Mouse (Mus musculus) ES-Bruce4 (cell line): Measurements from ENCODE around the gene Fer. TPM values are rescaled to one million over a fixed set of nuclear protein-coding genes. Genes with fewer than 3 reads are reported as not detected.

Experiments
- H3K27ac ChIP-seq: 2 replicates; pipeline ENCODE4 v1.5.1; 2012; ENCODE audit warnings: low read length, inconsistent platforms; ENCODE audit not compliant: insufficient read depth
- H3K27me3 ChIP-seq: 2 replicates; pipeline ENCODE4 v1.6.1; 2012; ENCODE audit warnings: mild to moderate bottlenecking, low read length, inconsistent platforms; ENCODE audit not compliant: control insufficient read depth, poor library complexity, insufficient read depth, severe bottlenecking
- H3K36me3 ChIP-seq: 2 replicates; pipeline ENCODE4 v1.6.1; 2012; ENCODE audit warnings: inconsistent platforms, mild to moderate bottlenecking, low read length, moderate library complexity; ENCODE audit not compliant: control insufficient read depth, poor library complexity, insufficient read depth, severe bottlenecking
- H3K4me1 ChIP-seq: one replicate; pipeline ENCODE4 v1.8.1; 2011; ENCODE audit warnings: low read length; ENCODE audit not compliant: control insufficient read depth, insufficient read depth
- H3K4me3 ChIP-seq: 2 replicates; pipeline ENCODE4 v1.5.1; 2011; ENCODE audit warnings: low read depth, mild to moderate bottlenecking, low read length
- H3K9ac ChIP-seq: 2 replicates; pipeline ENCODE4 v1.6.1; 2012; ENCODE audit warnings: low read depth, mild to moderate bottlenecking, inconsistent platforms; ENCODE audit not compliant: poor library complexity, severe bottlenecking
- H3K9me3 ChIP-seq: replicated peaks from 2 replicates; pipeline ENCODE4 v1.6.1; 2012; ENCODE audit warnings: mild to moderate bottlenecking, low read length, inconsistent platforms; ENCODE audit not compliant: control insufficient read depth, poor library complexity, insufficient read depth, severe bottlenecking
- CTCF ChIP-seq: IDR thresholded peaks from one replicate; pipeline ENCODE4 v1.8.1; 2011; ENCODE audit warnings: low read depth, low read length
- EP300 ChIP-seq: IDR thresholded peaks from 2 replicates; pipeline ENCODE4 v1.6.1; 2011; ENCODE audit warnings: low read depth, low read length; ENCODE audit not compliant: insufficient read depth
- POLR2A ChIP-seq: IDR thresholded peaks from one replicate; pipeline ENCODE4 v1.8.1; 2011; ENCODE audit warnings: low read length; ENCODE audit not compliant: insufficient read depth
- polyA plus RNA-seq: library from polyadenylated mRNA; stranded (reverse); fragments of >200 nt; gene quantifications from 2 replicates; pipeline ENCODE4 v1.2.4, GENCODE M21; 2011; ENCODE audit warnings: low read depth; ENCODE audit not compliant: missing spikeins, insufficient read depth, insufficient read length

The Fer gene
- polyA plus RNA-seq, 1 experiment, result 28.9 TPM

- H3K9ac ChIP-seq, result no peak overlapping the region
- no peak overlapping the region for H3K27ac ChIP-seq
- no peaks in the 10 kb centered on the region for H3K36me3 ChIP-seq
- TF ChIP-seq POLR2A (no peak), CTCF (no peak), EP300 (no peak)
- no peaks in the 10 kb centered on the region for H3K27me3 ChIP-seq
- no peaks in the 10 kb centered on the region for H3K4me1 ChIP-seq
- H3K4me3 ChIP-seq, result no peak overlapping the region
- H3K9me3 ChIP-seq, result no peaks in the 10 kb centered on the region
Measured at GRCm38 (mm10) chr17:64170019-64170418, 307.2 kb downstream of the Fer start.

GRCm38 (mm10) chr17:64172474-64172873, 309.6 kb downstream of the Fer start:
- no peaks in the 10 kb centered on the region for H3K4me1 ChIP-seq
- no peak overlapping the region for H3K4me3 ChIP-seq
- H3K27me3 ChIP-seq, result no peaks in the 10 kb centered on the region
- TF ChIP-seq POLR2A, result no peak
- TF ChIP-seq CTCF, result no peak
- TF ChIP-seq EP300, result no peak
- no peak overlapping the region for H3K27ac ChIP-seq
- H3K36me3 ChIP-seq, result no peaks in the 10 kb centered on the region
- H3K9ac ChIP-seq, result no peak overlapping the region
- H3K9me3 ChIP-seq, result no peaks in the 10 kb centered on the region

- H3K27me3 ChIP-seq, result no peaks in the 10 kb centered on the region
- H3K9me3 ChIP-seq, result no peaks in the 10 kb centered on the region
- no peaks in the 10 kb centered on the region for H3K4me1 ChIP-seq
- H3K4me3 ChIP-seq, result no peak overlapping the region
- H3K27ac ChIP-seq, result no peak overlapping the region
- no peaks in the 10 kb centered on the region for H3K36me3 ChIP-seq
- H3K9ac ChIP-seq, result no peak overlapping the region
- TF ChIP-seq POLR2A (no peak), CTCF (no peak), EP300 (no peak)
Measured at GRCm38 (mm10) chr17:64180546-64180945, 317.7 kb downstream of the Fer start.

GRCm38 (mm10) chr17:64181291-64181690, 318.4 kb downstream of the Fer start:
- Histone ChIP-seq H3K27ac (no peak overlapping the region), H3K4me1 (no peaks in the 10 kb centered on the region), H3K9me3 (no peaks in the 10 kb centered on the region), H3K9ac (no peak overlapping the region), H3K27me3 (no peaks in the 10 kb centered on the region), H3K36me3 (no peaks in the 10 kb centered on the region), H3K4me3 (no peak overlapping the region)
- TF ChIP-seq CTCF, result no peak
- TF ChIP-seq POLR2A, result no peak
- no peak for TF ChIP-seq EP300

GRCm38 (mm10) chr17:64182599-64182998, 319.7 kb downstream of the Fer start:
- Histone ChIP-seq H3K36me3 (no peaks in the 10 kb centered on the region), H3K4me1 (no peaks in the 10 kb centered on the region), H3K27me3 (no peaks in the 10 kb centered on the region), H3K4me3 (no peak overlapping the region), H3K9ac (no peak overlapping the region), H3K27ac (no peak overlapping the region), H3K9me3 (no peaks in the 10 kb centered on the region)
- TF ChIP-seq CTCF, result no peak
- TF ChIP-seq EP300, result no peak
- TF ChIP-seq POLR2A, result no peak

- TF ChIP-seq CTCF, result no peak
- no peak for TF ChIP-seq POLR2A
- no peak for TF ChIP-seq EP300
- Histone ChIP-seq H3K27ac (no peak overlapping the region), H3K9me3 (no peaks in the 10 kb centered on the region), H3K4me1 (no peaks in the 10 kb centered on the region), H3K4me3 (no peak overlapping the region), H3K36me3 (no peaks in the 10 kb centered on the region), H3K27me3 (no peaks in the 10 kb centered on the region), H3K9ac (no peak overlapping the region)
Measured at GRCm38 (mm10) chr17:64183196-64183595, 320.3 kb downstream of the Fer start.

Other genes starting within 250 kb of the Fer start
- gene A930002H24Rik, start 729 bp downstream of the Fer start, polyA plus RNA-seq, result not detected in 2 replicates